Mouse (Mus musculus) cerebellum, adult 11 months (tissue): ENCODE measurements at regions not wholly inside any gene's neighbourhood (a gene's known extent, or its start where the extent isn't known, plus 50 kb on each side); places are given as distances from the start of the nearest gene placed in this dataset.

Experiments used
- DNase-seq: peaks from one replicate; pipeline ENCODE4 v3.0.0; 2022

GRCm38 (mm10) chr3:14952169-14952729 lies 66.2 kb downstream of the Car2 start:
- no peak for DNase-seq

DNA sequence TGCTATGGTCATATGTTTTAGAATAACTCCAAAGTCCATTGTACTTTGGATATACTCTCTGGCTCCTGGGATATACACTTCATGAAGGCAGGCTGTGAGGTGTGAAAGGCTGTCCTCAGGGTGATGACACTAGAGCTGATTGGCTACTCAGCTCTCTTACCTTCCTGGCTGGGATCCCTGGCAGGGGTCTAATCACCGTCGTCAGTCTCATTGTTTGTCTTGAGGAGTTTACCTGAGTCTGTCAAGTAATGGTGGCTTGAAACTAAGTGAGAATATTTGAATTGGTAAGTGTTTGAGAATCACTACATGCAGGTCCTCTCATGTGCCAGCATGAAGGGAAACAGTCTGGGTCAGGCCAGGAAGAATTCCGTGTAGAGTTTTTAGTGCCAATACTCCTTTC lies 66.9 kb downstream of the Car2 start:
- no peak for DNase-seq

DNA sequence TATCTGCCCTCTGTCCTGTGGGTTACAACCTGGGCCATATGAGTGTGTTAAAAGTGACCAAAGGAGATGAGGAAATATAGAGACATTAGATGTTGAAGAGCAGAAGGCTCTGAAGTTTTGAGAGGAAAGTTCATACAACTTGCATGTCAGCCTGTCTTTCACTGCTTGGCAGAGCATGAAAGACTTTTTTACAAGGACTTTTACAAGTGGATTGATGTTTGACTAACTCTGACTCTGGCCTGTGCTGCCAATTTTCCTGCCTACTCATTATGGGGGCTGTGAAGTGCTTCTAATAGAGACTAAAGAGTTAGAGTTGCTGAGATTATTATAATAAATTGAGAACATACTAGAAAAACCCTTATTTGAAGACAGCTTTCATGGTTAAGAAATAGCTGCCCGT lies 71.4 kb downstream of the Car2 start:
- no peak for DNase-seq

- no peak for DNase-seq
Observed at GRCm38 (mm10) chr3:14958277-14958676, 72.2 kb downstream of the Car2 start.

GRCm38 (mm10) chr3:14959586-14959985 lies 73.5 kb downstream of the Car2 start:
- DNase-seq: no peak

GRCm38 (mm10) chr3:14964795-14965194 lies 78.7 kb downstream of the Car2 start:
- DNase-seq: no peak

- DNase-seq: no peak
Observed at GRCm38 (mm10) chr3:14965438-14966044, 79.5 kb downstream of the Car2 start.

DNA sequence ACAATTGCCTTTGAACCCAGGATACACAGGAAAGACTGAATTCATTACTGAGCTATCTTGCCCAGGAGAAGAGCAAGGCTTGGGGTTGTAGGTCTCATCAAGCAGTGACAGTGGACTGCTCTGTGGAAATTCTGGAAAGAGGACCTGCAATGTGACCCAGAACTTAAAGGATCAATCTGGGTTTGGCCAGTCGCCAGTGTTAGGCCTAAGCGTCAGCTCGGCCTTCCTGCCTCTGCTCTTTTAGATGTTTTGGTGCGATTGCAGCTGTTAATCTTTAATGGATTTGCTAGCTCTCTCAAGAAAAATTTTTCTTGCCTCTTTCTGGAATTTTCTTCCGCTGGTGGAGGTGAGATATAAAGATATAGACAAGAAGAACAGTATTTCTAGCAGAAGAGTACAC lies 81.2 kb downstream of the Car2 start:
- DNase-seq: no peak

GRCm38 (mm10) chr3:14968345-14968744 lies 82.3 kb downstream of the Car2 start:
- DNase-seq: no peak

- no peak for DNase-seq
Observed at GRCm38 (mm10) chr3:14969698-14970097, 83.6 kb downstream of the Car2 start.

- no peak for DNase-seq
Observed at GRCm38 (mm10) chr3:14971647-14972046, 85.6 kb downstream of the Car2 start.

- no peak for DNase-seq
Observed at GRCm38 (mm10) chr3:14974758-14975157, 88.7 kb downstream of the Car2 start.

- no peak for DNase-seq
Observed at GRCm38 (mm10) chr3:14975203-14975602, 89.1 kb downstream of the Car2 start.

- no peak for DNase-seq
Observed at GRCm38 (mm10) chr3:14979116-14979613, 93.1 kb downstream of the Car2 start.

DNA sequence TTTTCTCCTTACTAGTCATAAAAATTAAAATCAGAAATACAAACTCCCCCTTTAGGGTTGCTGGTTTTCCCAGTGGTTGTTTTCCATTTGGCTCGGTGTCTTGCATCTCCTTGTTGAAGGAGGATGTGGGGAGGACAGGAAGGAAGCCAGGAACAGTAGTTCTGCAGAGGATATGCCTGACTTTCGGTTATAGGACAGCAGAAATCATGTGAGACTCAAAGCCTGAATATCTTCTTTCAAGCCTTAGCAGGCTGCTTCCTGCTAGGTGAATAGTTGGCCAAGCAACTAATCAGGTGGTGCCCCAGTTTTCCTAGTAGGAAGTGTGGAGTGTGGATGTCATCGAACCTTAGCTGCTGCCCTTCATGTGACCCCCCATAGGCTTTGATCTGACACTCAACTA lies 103.6 kb downstream of the Car2 start:
- DNase-seq: no peak

GRCm38 (mm10) chr3:14993936-14994335 lies 107.9 kb downstream of the Car2 start:
- DNase-seq: no peak

- no peak for DNase-seq
Observed at GRCm38 (mm10) chr3:14997241-14997640, 111.2 kb downstream of the Car2 start.

DNA sequence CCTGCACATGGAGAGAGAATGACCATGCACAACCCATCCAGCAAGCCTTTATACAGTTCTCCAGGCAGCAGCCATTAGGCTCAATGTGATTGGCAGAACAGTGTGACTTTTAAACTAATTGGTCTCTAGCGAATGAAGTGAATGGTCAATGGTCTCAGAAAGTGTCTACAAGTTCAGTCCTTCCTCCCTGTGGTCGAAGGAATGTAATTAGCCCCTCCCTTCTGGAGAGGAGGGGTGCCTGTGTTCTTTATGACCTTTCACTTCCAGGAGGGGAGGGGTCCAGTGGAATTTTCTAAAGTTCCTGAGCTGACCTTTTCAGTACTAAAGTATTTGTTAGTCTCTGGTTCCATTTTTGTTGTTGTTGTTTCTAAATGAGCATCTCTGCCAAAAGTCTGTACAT lies 112.4 kb downstream of the Car2 start:
- DNase-seq: no peak

DNA sequence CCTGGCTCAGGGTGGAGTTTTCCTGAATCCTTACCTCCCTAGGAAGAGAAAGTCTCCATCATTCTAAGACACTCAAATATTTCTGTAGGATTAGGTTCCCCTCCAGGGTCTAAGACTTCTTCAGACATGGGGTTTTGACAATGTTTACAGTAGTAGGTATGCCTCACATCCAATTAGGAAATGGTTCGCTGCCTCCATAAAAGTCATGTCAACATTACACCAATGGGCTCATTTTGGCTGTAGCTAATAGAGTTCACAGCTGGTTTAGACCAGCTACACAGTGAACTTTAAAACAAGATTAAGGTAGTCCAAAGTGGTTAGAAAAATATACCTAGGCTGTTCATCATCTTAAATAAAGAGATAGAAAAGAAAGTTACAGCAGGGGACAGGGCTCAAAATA lies 113.3 kb downstream of the Car2 start:
- no peak for DNase-seq

DNA sequence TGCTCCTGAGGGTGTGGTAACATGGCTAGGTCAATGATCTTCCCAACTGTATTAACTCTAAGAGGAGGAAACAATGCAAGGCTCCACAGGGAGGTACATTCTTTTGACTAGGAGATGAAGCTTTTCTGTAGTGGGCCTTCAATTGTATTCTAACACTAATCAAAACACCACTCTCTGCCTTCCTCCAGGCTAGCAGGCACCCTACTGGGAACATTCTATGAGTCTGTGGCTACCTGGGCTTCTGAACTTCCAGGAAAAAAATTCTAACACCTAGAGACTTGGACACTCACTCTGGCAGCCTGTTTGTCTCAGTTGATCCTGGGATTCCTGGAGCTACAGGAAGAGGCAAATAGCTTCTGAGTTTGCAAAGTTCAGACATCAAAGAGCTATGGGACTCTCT lies 113.8 kb downstream of the Car2 start:
- no peak for DNase-seq

DNA sequence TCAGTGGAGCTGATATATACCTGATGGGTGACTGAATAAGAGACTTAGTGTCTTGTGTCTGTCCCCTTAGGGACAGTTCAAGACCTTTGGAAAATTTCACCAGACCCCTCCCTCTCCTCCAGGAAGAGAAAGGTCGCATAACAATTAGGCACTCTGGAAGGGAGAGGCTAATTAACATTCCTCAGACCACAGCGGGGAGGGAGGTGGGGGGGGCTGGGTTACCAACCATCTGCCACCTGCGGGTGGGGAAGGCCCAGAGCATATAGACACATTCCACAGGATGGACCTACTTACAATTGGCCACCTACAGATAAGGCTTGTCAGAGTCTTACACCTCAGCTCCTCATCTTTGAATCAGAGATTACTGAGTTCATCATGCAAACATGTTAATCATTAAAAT lies 114.6 kb downstream of the Car2 start:
- no peak for DNase-seq

GRCm38 (mm10) chr3:15007821-15008220 lies 121.7 kb downstream of the Car2 start:
- DNase-seq: no peak

DNA sequence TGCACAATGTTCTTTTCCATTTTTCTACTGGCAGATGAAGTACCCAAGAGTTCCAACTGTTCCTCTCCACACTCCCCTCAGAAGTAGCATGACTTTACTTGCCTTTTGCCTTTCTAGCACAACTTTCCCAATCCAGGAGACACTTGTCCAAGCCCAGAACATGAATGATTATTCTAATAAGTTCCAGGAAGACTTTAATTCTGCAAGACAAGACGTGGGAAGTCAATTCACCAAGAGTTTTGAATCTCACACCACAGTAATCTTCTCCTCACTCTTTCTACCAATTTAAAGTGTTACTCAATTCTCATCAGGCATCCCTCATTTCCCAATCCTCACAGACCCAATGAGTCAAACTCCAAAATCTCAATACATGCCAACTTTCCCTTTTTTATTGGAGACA lies 122.4 kb downstream of the Car2 start:
- DNase-seq: no peak

GRCm38 (mm10) chr3:15009747-15010146 lies 123.7 kb downstream of the Car2 start:
- no peak for DNase-seq

DNA sequence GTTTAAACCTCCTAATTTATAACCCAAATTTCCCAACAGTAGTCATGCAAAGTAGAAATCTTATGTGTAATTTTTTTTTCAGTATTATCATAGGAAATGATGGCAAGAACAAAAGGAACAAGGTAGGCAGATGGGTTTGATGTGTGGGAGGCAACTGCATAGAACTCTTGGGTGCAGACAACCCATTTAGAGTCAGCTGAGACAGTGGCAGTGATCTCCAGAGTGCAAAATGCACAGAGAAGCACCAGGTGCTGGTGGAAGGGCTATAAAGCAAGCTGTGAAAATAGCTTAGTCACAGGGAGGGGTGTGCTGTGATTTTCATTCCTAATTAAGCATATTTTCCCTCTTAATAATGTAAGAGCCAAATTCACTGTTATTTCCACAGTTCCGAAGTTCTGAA lies 130.5 kb downstream of the Car2 start:
- no peak for DNase-seq
